Mouse (Mus musculus): ENCODE measurements around the gene Sec31b.

Gene Sec31b

DNA sequence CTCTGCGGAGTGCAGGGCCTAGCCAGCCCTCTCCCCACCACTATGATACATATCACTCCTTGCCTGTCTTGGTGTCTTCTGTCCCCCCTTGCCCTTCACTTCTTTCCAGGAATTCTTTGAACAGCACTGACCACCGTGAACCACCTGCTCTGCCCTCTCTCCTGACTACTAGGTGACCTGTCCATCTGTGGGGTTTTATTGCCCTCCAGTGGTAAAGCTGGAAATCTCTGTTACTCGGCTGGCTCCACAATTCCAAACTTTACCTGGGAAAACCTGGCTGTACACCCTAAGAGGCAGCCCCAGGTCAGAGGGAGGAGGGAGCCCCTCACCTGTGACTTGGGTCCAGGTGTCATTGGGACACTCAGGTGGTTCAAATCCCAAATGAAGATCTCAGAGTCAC, 10.3 kb downstream of the Sec31b start:
- no peak for DNase-seq (ENCODE audit: low read depth, low spot score)

- DNase-seq (ENCODE audit: low read depth, low spot score) = no peak
Observed at GRCm38 (mm10) chr19:44530018-44530417, 15.6 kb downstream of the Sec31b start.

- no peak for DNase-seq (ENCODE audit: low read depth, low spot score)
Observed at GRCm38 (mm10) chr19:44525551-44526205, 20.0 kb downstream of the Sec31b start.

GRCm38 (mm10) chr19:44519152-44519551, 26.5 kb downstream of the Sec31b start:
- peak; percentile 47 for DNase-seq (ENCODE audit: low read depth, low spot score)

DNA sequence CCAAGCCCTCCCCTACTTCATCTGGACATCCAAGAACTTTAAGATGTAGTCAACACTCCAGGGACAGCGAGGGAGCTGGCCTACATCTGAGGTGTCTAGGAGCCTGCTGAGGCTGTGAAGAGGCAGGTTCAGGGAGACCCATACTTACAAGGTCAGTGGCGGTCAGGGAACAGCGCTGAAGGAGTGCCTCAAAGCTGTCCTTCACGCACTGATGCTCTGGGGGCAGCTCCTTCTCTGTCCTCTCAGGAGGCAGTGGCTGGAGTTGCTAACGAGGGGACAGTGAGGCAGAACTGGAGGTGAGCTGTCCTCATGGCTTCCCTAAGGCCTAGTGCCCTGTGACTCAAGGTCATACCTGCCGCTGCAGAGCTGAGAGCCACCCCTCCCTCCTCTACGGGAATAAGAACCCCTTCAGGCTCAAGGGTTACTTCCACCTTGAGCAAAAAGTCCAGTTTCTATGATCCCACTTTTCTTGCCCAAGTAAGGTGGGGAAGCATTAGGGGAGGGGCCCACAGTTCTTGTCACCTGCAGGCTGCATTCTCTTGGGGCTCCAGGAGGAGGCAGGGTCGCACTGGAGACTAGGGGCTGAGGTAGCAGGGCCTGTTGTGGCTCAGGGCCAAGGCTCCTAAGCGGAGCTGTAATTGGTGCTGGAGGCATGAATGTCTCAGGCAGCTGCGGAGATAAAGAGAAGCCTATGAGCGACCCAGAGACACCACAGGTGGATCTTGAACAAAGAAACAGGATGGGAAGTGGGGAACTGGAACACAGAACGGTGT, 27.5 kb downstream of the Sec31b start:
- no peak for DNase-seq (ENCODE audit: low read depth, low spot score)

DNA sequence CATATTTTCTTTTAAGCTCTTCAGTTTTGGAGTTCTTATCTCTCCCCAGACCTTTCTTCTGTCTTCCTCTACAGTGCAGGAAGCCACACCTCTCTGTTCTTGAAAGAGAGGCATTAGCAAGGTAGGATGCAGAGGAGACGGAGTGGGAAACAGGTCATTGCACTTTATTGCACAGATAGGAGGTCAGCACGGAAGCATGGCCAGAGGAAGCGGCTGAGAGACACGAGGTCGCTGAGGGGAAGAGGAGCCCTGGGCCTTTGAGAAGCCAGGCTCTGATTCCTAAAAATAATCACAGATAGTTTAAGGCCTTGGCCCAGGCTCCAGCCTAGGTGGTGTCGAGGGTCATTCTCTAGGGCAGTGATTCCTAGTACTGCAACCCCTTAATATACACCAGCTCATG, 29.9 kb downstream of the Sec31b start:
- DNase-seq (ENCODE audit: low read depth, low spot score) = no peak

- DNase-seq (ENCODE audit: low read depth, low spot score) = no peak
Observed at GRCm38 (mm10) chr19:44514521-44515451, 30.9 kb downstream of the Sec31b start.

DNA sequence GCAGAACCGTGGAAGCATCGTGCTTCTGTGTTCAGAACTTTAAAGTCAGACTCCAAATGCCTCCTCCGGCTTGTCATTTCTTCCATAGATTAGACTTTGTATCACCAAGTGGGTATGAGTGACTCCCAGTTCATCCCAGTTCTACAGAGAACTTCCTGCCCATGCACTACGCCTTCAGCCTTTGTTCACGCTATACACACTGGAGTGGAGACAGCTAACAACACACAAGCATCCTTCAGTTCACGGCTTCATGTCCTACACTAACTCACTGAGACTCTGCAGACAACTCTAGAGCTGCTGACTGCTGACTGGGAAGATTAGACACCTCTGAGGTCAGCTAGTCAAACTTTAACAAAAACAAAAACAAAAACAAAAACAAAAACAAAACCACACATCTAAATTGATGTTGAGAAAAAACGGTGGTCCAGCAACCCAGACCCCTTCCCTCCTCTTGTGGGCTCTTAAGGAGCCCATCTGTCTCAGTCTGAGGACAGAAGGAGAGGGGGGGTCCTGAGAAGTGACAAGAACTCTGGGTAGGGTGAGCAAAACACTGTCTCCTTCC, 31.7 kb downstream of the Sec31b start:
- DNase-seq (ENCODE audit: low read depth, low spot score) = no peak

GRCm38 (mm10) chr19:44513054-44513833, 32.4 kb downstream of the Sec31b start:
- DNase-seq (ENCODE audit: low read depth, low spot score) = no peak

GRCm38 (mm10) chr19:44512601-44513000, 33.1 kb downstream of the Sec31b start:
- no peak for DNase-seq (ENCODE audit: low read depth, low spot score)

DNA sequence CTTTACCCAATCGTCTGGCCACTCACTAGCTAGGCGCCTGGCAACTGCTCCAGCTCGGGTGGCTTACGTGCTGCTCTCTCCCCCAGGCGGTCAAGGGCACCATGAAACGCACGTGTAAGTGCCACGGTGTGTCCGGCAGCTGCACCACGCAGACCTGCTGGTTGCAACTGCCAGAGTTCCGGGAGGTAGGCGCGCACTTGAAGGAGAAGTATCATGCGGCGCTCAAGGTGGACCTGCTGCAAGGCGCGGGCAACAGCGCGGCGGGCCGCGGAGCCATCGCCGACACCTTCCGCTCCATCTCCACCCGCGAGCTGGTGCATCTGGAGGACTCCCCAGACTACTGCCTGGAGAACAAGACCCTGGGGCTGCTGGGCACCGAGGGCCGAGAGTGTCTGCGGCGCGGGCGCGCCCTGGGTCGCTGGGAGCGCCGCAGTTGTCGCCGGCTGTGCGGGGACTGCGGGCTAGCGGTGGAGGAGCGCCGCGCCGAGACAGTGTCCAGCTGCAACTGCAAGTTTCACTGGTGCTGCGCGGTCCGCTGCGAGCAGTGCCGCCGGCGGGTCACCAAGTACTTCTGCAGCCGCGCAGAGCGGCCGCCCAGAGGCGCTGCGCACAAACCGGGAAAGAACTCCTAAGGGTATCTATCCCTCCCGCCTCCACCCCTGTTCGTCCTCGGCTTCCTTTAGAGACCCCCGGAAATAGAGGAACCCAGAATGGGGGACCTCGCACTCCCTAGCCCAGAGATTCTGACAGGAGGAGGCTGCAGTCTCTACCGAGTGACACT, 34.0 kb downstream of the Sec31b start:
- no peak for DNase-seq (ENCODE audit: low read depth, low spot score)

DNA sequence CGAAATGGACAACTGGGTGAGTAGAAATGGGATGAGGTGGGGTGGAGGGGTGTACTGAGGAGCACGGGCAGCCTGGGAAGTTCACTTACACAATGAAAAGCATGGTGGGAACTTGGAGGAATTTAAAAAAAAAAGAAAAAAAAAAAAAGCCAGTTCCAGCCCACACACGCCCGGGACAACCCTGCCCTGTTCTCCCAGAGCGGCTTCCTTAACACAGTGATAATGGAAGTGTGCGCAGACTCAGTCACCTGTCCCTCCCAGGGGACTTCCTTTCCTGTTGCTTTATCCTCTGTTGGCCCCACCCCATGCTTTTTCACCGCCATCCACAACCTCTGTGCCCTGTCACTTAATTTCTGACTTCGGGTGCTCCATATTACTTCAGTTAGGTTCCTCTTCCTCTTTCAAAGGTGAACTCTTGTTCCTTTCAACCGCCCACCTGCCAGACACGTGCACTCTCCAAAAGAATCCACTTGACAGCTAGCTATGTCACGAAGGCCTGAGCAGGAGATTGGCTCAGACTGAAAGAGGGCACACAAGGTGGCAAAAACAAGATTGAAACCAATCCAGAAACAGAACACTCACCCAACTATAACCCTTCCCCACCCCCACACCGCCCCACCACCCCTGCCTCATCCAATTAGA, 35.0 kb downstream of the Sec31b start:
- DNase-seq (ENCODE audit: low read depth, low spot score) = no peak

DNA sequence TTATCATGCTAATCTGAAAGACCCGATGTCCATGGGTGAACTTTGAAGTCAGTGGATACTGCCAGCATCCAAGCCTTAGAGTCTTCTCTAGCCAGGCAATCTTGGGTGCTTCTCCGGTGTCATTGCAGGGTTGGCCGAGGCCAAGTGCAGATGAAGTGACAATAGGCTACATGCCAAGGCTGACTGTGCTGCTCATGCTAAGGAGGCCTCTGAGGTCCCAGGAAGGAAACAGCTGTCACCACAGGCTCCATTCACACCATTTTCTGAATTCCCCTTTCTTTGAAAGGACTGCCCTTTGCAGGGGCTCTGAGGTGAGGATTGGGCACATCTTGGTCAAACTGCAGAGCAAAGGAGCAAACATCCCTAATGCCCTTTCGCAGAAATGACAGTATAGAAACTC, 42.9 kb downstream of the Sec31b start:
- no peak for DNase-seq (ENCODE audit: low read depth, low spot score)

GRCm38 (mm10) chr19:44501925-44502324, 43.7 kb downstream of the Sec31b start:
- DNase-seq (ENCODE audit: low read depth, low spot score) = no peak

DNA sequence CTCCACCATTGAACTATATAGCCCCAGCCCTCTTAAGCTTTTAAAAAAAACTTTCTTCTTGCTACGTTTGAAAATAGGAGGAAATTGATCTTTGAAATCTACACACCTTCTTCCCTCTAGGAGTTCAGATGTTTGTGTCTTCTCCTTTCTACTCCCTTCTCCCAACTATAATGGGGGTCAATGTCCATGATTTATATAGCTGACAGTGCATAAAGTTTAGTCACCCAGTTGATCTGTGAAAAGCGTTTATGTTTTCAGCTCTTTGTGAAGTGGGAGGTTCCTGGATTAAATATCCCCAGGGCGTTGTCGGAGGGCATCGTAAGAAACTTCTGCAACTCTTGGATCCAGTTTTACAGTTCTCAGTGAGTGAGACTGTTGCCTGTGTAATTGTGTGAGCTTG, 45.4 kb downstream of the Sec31b start:
- DNase-seq (ENCODE audit: low read depth, low spot score) = no peak

DNA sequence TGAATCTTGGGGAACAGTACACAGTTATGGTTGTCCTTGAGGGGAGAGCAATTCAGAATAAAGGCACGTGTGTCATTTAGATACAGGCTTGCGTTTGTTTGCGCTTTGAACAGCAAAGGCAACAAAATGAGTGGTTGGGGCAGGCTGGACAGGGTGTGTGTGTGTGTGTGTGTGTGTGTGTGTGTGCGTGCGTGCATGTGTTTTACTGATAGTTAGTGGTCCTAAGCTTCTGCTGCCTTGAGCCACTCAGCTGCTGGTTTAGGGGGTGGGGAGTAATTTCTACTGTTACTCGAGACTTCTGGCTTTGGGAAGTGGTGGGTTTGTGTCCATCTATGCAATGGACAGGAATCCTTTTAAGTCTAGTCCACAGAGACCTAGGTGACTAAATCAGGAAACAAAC, 46.7 kb downstream of the Sec31b start:
- no peak for DNase-seq (ENCODE audit: low read depth, low spot score)

DNA sequence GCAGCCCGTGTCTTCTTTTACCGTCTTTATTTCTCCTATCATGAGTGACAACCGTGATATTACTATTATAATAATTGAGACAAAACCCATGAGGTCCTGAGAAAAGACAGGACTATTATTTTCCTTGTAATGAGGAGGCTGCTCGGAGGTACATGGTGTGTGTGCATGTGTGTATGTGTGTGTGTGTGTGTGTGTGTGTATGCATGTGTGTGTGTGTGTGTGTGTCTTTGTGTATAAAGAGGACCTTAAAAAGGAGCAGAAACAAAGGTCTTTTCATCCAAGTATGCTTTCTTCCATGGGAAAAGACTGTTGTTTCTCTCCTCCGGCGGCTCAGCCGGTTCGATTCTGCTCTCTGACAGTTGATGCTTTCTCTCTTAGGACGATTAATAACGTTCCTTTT, 48.7 kb downstream of the Sec31b start:
- DNase-seq (ENCODE audit: low read depth, low spot score) = no peak

DNA sequence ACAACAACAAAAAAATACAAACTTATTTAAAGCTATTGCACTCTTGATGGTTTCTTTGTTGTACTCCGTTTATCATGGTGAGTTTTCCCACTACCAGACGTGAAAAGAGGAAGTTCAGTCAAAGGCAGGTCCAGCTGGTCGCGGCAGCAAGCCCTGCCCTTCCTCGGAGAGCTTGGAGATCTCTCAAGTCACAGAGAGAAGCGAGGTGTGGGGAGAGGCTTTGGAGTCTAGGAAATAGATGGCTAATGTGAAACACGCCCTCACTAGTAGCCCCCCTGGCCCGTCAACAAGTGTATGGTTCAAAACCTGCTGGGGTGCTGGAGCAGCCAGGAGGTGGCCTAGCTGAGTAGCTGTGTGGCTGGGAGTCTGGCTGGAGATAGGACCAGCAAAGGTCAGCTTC, 49.2 kb downstream of the Sec31b start:
- no peak for DNase-seq (ENCODE audit: low read depth, low spot score)

DNA sequence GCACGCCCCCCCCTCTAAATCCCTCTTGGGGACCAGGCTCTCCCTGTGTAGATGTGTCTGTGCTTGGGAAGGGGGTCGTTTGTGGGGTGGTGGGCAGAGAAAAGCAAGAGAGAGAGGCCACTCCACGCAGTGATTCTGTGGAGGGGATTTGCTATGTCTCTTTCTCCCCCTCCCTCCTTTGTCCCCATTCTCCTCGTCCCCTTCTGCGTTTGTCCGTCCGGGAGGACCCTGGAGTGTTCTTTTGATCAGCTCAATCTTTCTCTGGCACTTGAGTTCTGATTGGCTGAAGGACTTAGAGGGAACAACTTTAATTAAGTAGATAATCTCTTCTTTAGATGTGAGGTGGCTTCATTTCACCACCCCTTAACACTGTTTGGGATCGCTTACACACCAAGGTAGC, 52.5 kb downstream of the Sec31b start, which contains the start of gene Wnt8b:
Gene Wnt8b, plus strand, starts transcription at position 345 of the 400 bp plus-strand sequence.
- DNase-seq (ENCODE audit: low read depth, low spot score) = no peak

- DNase-seq (ENCODE audit: low read depth, low spot score) = peak; percentile 64
Observed at GRCm38 (mm10) chr19:44487266-44487665, 58.4 kb downstream of the Sec31b start.

All from WW6 (cell line).